Mouse (Mus musculus) olfactory bulb, adult 2 months (tissue): Measurements from ENCODE around the gene Slc1a4.

Source experiments
- CTCF ChIP-seq: fragments of 200-500 bp; IDR thresholded peaks from 2 replicates; pipeline ENCODE4 v1.5.1; 2012; ENCODE audit warnings: low read depth, mild to moderate bottlenecking, low read length, moderate library complexity; ENCODE audit not compliant: insufficient read depth
- POLR2A ChIP-seq: fragments of 200-500 bp; IDR thresholded peaks from 2 replicates; pipeline ENCODE4 v1.6.1; 2012; ENCODE audit warnings: mild to moderate bottlenecking, low read depth, low read length, moderate library complexity; ENCODE audit not compliant: insufficient read depth

- TF ChIP-seq CTCF (no peak), POLR2A (no peak)
Observed at GRCm38 (mm10) chr11:20313576-20313975, 18.9 kb downstream of the Slc1a4 start.
